Mouse (Mus musculus) liver, embryonic 14.5 days (tissue): Measurements from ENCODE around the gene Cldn3.

Experiments used
- CTCF ChIP-seq: IDR thresholded peaks from 2 replicates; pipeline ENCODE4 v1.5.1; 2016; ENCODE audit warnings: antibody characterized with exemption, low read depth, control low read depth
- EP300 ChIP-seq: IDR thresholded peaks from 2 replicates; pipeline ENCODE4 v1.6.1; 2016; ENCODE audit warnings: antibody characterized with exemption, low read depth

- TF ChIP-seq CTCF (no peak), EP300 (peak; percentile 49; the same call in 1 of the 2 replicates)
Observed at GRCm38 (mm10) chr5:134976164-134976563, 9.8 kb upstream of the Cldn3 start.
